Mouse (Mus musculus) hindbrain, embryonic 11.5 days (tissue): Measurements from ENCODE around the gene 4833420G17Rik. TPM values are rescaled to one million over a fixed set of nuclear protein-coding genes. Genes with fewer than 3 reads are reported as not detected.
"Not testable (repeated sequence)": the region's sequence is repeated elsewhere in the genome, so short reads cannot be mapped to it uniquely, and the experiment has no call there.

ENCODE experiments used
- ATAC-seq: fragments of 200-750 bp; cut with Nextera tagmentation; 2 replicates; pipeline ENCODE4 v1.8.0; 2017; ENCODE audit warnings: mild to moderate bottlenecking, moderate TSS enrichment, moderate library complexity; ENCODE audit not compliant: low FRiP score
- DNase-seq: peaks from one replicate; pipeline ENCODE4 v3.0.0-alpha.2; 2015; ENCODE audit warnings: low spot score
- H3K27ac ChIP-seq: fragments of 300-500 bp; sonication (generic); 2 replicates; pipeline ENCODE4 v1.5.1; 2014; ENCODE audit warnings: mild to moderate bottlenecking, low read depth, low read length
- H3K27me3 ChIP-seq: fragments of 300-500 bp; sonication (generic); 2 replicates; pipeline ENCODE4 v1.6.1; 2014; ENCODE audit warnings: mild to moderate bottlenecking, low read length, moderate library complexity, mixed read lengths; ENCODE audit not compliant: control insufficient read depth, insufficient read depth
- H3K36me3 ChIP-seq: fragments of 300-500 bp; sonication (generic); 2 replicates; pipeline ENCODE4 v1.6.1; 2014; ENCODE audit warnings: mild to moderate bottlenecking, low read length, moderate library complexity, mixed read lengths; ENCODE audit not compliant: control insufficient read depth, insufficient read depth
- H3K4me1 ChIP-seq: fragments of 300-500 bp; sonication (generic); replicated peaks from 2 replicates; pipeline ENCODE4 v1.6.1; 2014; ENCODE audit warnings: low read length, mixed read lengths; ENCODE audit not compliant: control insufficient read depth, insufficient read depth
- H3K4me2 ChIP-seq: fragments of 300-500 bp; sonication (generic); replicated peaks from 2 replicates; pipeline ENCODE4 v1.6.1; 2014; ENCODE audit warnings: mild to moderate bottlenecking, low read depth, low read length
- H3K4me3 ChIP-seq: fragments of 300-500 bp; sonication (generic); 2 replicates; pipeline ENCODE4 v1.5.1; 2014; ENCODE audit warnings: low read depth, low read length
- H3K9ac ChIP-seq: fragments of 300-500 bp; sonication (generic); 2 replicates; pipeline ENCODE4 v1.6.1; 2014; ENCODE audit warnings: low read depth, low read length
- H3K9me3 ChIP-seq: fragments of 300-500 bp; sonication (generic); 2 replicates; pipeline ENCODE4 v1.6.1; 2016; ENCODE audit warnings: low read length; ENCODE audit not compliant: control insufficient read depth
- WGBS: fragments of 180-500 bp; shearing (Covaris S2); extraction: QIAGEN DNeasy Blood & Tissue Kit; methylation state at CpG from one replicate; pipeline ENCODE4 v1.1.7; 2014; 5-methylcytosine and 5-hydroxymethylcytosine counted together
- polyA plus RNA-seq: library from polyadenylated mRNA; unstranded; fragments of >200 nt; fragmentation: Nextera tagmentation; extraction: Ambion mirVana; gene quantifications from 2 replicates; pipeline ENCODE4 v1.2.1, GENCODE M21; 2014

4833420G17Rik gene
- polyA plus RNA-seq, 1 experiment from 2014 or later: 105 TPM

- Histone ChIP-seq H3K4me2 (no peak overlapping the region), H3K9ac (no peak overlapping the region), H3K9me3 (no peaks in the 10 kb centered on the region), H3K36me3 (peaks cover 7% of the 10 kb centered on the region; the same call in 1 of the 2 replicates), H3K4me1 (no peaks in the 10 kb centered on the region), H3K4me3 (no peak overlapping the region), H3K27me3 (no peaks in the 10 kb centered on the region), H3K27ac (no peak overlapping the region)
- ATAC-seq (no peak), DNase-seq (no peak)
- 92% methylated on average over 7 of the region's 7 CpGs for WGBS
These were observed 6.2 kb upstream of the 4833420G17Rik start for GRCm38 (mm10) chr13:119456342-119456741.

- H3K4me2 ChIP-seq: peak overlapping the region; percentile 36
- WGBS: 11% methylated on average over 10 of the region's 10 CpGs
- no peaks in the 10 kb centered on the region for H3K36me3 ChIP-seq
- peak overlapping the region; percentile 62 for H3K4me3 ChIP-seq
- ATAC-seq (peak; percentile 73), DNase-seq (peak; percentile 20)
- no peaks in the 10 kb centered on the region for H3K27me3 ChIP-seq
- H3K9ac ChIP-seq: peak overlapping the region; percentile 67
- no peaks in the 10 kb centered on the region; the same call in 1 of the 2 replicates for H3K4me1 ChIP-seq
- H3K27ac ChIP-seq: peak overlapping the region; percentile 65
- no peaks in the 10 kb centered on the region for H3K9me3 ChIP-seq
These were observed 520 bp upstream of the 4833420G17Rik start for GRCm38 (mm10) chr13:119461900-119462595.

GRCm38 (mm10) chr13:119476631-119477030 is 14.1 kb downstream of the 4833420G17Rik start:
- ATAC-seq: no peak
- H3K27ac ChIP-seq: no peak overlapping the region
- H3K4me2 ChIP-seq: no peak overlapping the region
- H3K9me3 ChIP-seq: no peaks in the 10 kb centered on the region
- peaks cover 6% of the 10 kb centered on the region; the same call in 1 of the 2 replicates for H3K36me3 ChIP-seq
- 91% methylated on average over 9 of the region's 9 CpGs for WGBS
- no peaks in the 10 kb centered on the region for H3K4me1 ChIP-seq
- H3K27me3 ChIP-seq: no peaks in the 10 kb centered on the region
- no peak overlapping the region for H3K4me3 ChIP-seq
- DNase-seq: no peak
- no peak overlapping the region for H3K9ac ChIP-seq

GRCm38 (mm10) chr13:119477789-119478188 is 15.2 kb downstream of the 4833420G17Rik start:
- Histone ChIP-seq H3K36me3 (peaks cover 6% of the 10 kb centered on the region; the same call in 1 of the 2 replicates), H3K27ac (no peak overlapping the region), H3K27me3 (no peaks in the 10 kb centered on the region), H3K4me1 (no peaks in the 10 kb centered on the region), H3K9me3 (no peaks in the 10 kb centered on the region), H3K4me2 (no peak overlapping the region), H3K9ac (no peak overlapping the region), H3K4me3 (no peak overlapping the region)
- ATAC-seq: no peak
- DNase-seq: no peak
- WGBS: 82% methylated on average over 2 of the region's 2 CpGs

- Histone ChIP-seq H3K27me3 (no peaks in the 10 kb centered on the region), H3K9me3 (peaks cover 5% of the 10 kb centered on the region), H3K36me3 (0 out of 2 replicates have a peak, but pooled peaks cover 2% of the 10 kb centered on the region), H3K4me2 (no peak overlapping the region), H3K9ac (no peak overlapping the region), H3K27ac (no peak overlapping the region), H3K4me3 (no peak overlapping the region), H3K4me1 (no peaks in the 10 kb centered on the region)
- ATAC-seq: no peak
- DNase-seq: no peak
- 65% methylated on average over 7 of the region's 7 CpGs for WGBS
These were observed 24.8 kb downstream of the 4833420G17Rik start for GRCm38 (mm10) chr13:119487354-119487753.

GRCm38 (mm10) chr13:119487880-119488580 is 25.5 kb downstream of the 4833420G17Rik start, which contains the start of the genes Tmem267 and 3110070M22Rik:
TSS of gene Tmem267 (plus strand) at chr13:119488039.
TSS of gene 3110070M22Rik (minus strand) at chr13:119488383.
- peak; percentile 95 for DNase-seq
- peak within 1 kb of the TSS; percentile 17; the same call in 1 of the 2 replicates for H3K9ac ChIP-seq
- no peaks in the 10 kb centered on the region for H3K27me3 ChIP-seq
- H3K4me3 ChIP-seq: no peak within 1 kb of the TSS
- peaks cover 5% of the 10 kb centered on the region for H3K9me3 ChIP-seq
- peak within 1 kb of the TSS; percentile 1; the same call in 1 of the 2 replicates for H3K27ac ChIP-seq
- no peak for ATAC-seq
- WGBS: 74% methylated on average over 87 of the region's 87 CpGs
- no peaks in the 10 kb centered on the region for H3K4me1 ChIP-seq
- 0 out of 2 replicates have a peak, but pooled peaks cover 2% of the 10 kb centered on the region for H3K36me3 ChIP-seq
- H3K4me2 ChIP-seq: peak within 1 kb of the TSS; percentile 12; the same call in 1 of the 2 replicates

GRCm38 (mm10) chr13:119492083-119492482 is 29.5 kb downstream of the 4833420G17Rik start:
- not testable (repeated sequence) for H3K4me2 ChIP-seq, H3K9ac ChIP-seq, H3K4me3 ChIP-seq, DNase-seq, H3K27me3 ChIP-seq, H3K4me1 ChIP-seq, H3K36me3 ChIP-seq, H3K27ac ChIP-seq, H3K9me3 ChIP-seq, ATAC-seq
- WGBS: 91% methylated on average over 10 of the region's 10 CpGs

- H3K9ac ChIP-seq, H3K27me3 ChIP-seq, H3K4me3 ChIP-seq, H3K9me3 ChIP-seq, DNase-seq, H3K36me3 ChIP-seq, H3K4me1 ChIP-seq, H3K4me2 ChIP-seq, H3K27ac ChIP-seq: not testable (repeated sequence)
- peak; percentile 12; the same call in 1 of the 2 replicates for ATAC-seq
- 97% methylated on average over 10 of the region's 22 CpGs for WGBS
These were observed 32.4 kb downstream of the 4833420G17Rik start for GRCm38 (mm10) chr13:119494938-119495337.
